Mouse (Mus musculus): ENCODE data around the gene Fgfr2.

DNA sequence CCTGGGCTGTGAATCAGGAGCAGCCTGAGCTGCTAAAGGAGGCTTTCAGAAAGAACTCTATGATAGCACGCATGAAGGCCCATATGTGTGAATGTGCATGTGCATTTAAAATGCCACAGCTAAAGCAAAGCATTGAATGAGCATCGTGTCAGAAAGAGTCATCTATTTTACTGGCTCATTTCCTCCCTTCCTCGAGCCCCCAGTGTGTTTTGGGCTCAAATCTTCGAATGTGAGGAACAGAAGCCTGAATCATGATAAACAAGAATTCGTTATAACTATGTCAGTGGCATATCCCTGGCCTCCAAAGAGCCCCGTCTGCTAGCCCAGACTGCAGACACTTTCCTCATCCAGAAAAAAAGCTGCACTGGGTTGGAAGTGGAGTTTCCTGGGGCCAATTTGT lies 3003.7 kb downstream of the Fgfr2 start:
- TF ChIP-seq CTCF (IDR thresholded peaks at IDR 0.05; ENCODE audit: borderline replicate concordance, insufficient read depth, low read length) (no peak), POLR2A (IDR thresholded peaks at IDR 0.05; ENCODE audit: low read depth, low read length) (no peak)
